Comparison of ENCODE assay signal across 13 mouse cellular contexts in genomic region chr6:84506675-84507074, GRCm38 (mm10).
DNase-seq lines count a peak whose midpoint lies in the region; ATAC-seq and TF ChIP-seq lines count a peak whose summit lies in the region.
"Had no signal": no experiment of that assay in that cellular context is flagged by ENCODE, and none has a peak within 500 bp of the region (broad histone marks: within the 10 kb centered on the region; RNA-seq: fewer than 3 reads in every experiment).

No protein-coding gene starts in this region.

- ATAC-seq in common myeloid progenitor, adult 5-6 weeks (replicated peaks; ENCODE audit: low read depth, poor library complexity, severe bottlenecking): peak; percentile 65; the same call in 1 of the 2 replicates
- no peak for ATAC-seq in inflammation-experienced regulatory T-cells, adult 6 months
- ATAC-seq in forebrain, embryonic 13.5 days: no peak
- ATAC-seq: forebrain, embryonic 14.5 days had no signal

- no peaks in the 10 kb centered on the region for H3K79me2 ChIP-seq in C2C12 (ENCODE audit: control insufficient read depth, insufficient read depth)

- peaks cover 7% of the 10 kb centered on the region for H3K27me3 ChIP-seq in C2C12 (ENCODE audit: control insufficient read depth, insufficient read depth, insufficient read length)
- no peaks in the 10 kb centered on the region for H3K27me3 ChIP-seq in forebrain, embryonic 13.5 days
- H3K27me3 ChIP-seq: stomach, embryonic 15.5 days had no signal

- no peak overlapping the region for H3K9ac ChIP-seq in forebrain, embryonic 13.5 days
- H3K9ac ChIP-seq: stomach, embryonic 15.5 days had no signal

- TF ChIP-seq CTCF in gastrocnemius, adult 2 months (IDR thresholded peaks at IDR 0.05): peak; percentile 44
- peak; percentile 11 for TF ChIP-seq CTCF in left cerebral cortex, adult 2 months (IDR thresholded peaks at IDR 0.05)
- peak; percentile 24 for TF ChIP-seq CTCF in C2C12 (IDR thresholded peaks at IDR 0.05; ENCODE audit: control insufficient read depth, insufficient read depth, insufficient read length)

- no peaks in the 10 kb centered on the region for H3K9me3 ChIP-seq in forebrain, embryonic 13.5 days (replicated peaks)
- H3K9me3 ChIP-seq: stomach, embryonic 15.5 days had no signal

- no peak overlapping the region for H3K27ac ChIP-seq in gastrocnemius, adult 2 months
- no peak overlapping the region for H3K27ac ChIP-seq in left cerebral cortex, adult 2 months
- no peak overlapping the region for H3K27ac ChIP-seq in forebrain, embryonic 13.5 days
- H3K27ac ChIP-seq: stomach, embryonic 15.5 days had no signal

- intact Hi-C loops in gastrocnemius, adult 2 months (cut with DNase I): no loop called here
- intact Hi-C loops in gastrocnemius, postnatal 14 days (cut with DNase I; ENCODE audit: low total_unique reads): no loop called here
- intact Hi-C loops in left cerebral cortex, adult 2 months (cut with DNase I): no loop called here
- intact Hi-C loops in left cerebral cortex, postnatal 25 days (cut with DNase I): no loop called here

- no peak for DNase-seq in gastrocnemius, adult 2 months
- no peak for DNase-seq in gastrocnemius, postnatal 14 days
- DNase-seq in left cerebral cortex, adult 2 months (ENCODE audit: extremely low spot score in 1 of 2, low spot score in 2 of 2): no peak
- DNase-seq in left cerebral cortex, postnatal 25 days (ENCODE audit: low spot score in 2 of 2): no peak
- DNase-seq: cerebellum, postnatal 10 days; gastrocnemius, postnatal 36 days; lung, adult 18-20 months had no signal

- H3ac ChIP-seq in C2C12 (ENCODE audit: control insufficient read depth, insufficient read length, low read depth): no peak overlapping the region

- H3K79me3 ChIP-seq in C2C12 (ENCODE audit: low read depth): no peaks in the 10 kb centered on the region

- WGBS in forebrain, embryonic 13.5 days: 44% methylated on average over 1 of the region's 1 CpGs

- no peak overlapping the region for H3K4me2 ChIP-seq in forebrain, embryonic 13.5 days
- H3K4me2 ChIP-seq: stomach, embryonic 15.5 days had no signal

- H3K36me3 ChIP-seq in C2C12 (ENCODE audit: control insufficient read depth, insufficient read depth): no peaks in the 10 kb centered on the region
- no peaks in the 10 kb centered on the region for H3K36me3 ChIP-seq in forebrain, embryonic 13.5 days (ENCODE audit: poor library complexity, severe bottlenecking)
- H3K36me3 ChIP-seq: stomach, embryonic 15.5 days had no signal

- H3K4me3 ChIP-seq in gastrocnemius, adult 2 months: no peak overlapping the region
- H3K4me3 ChIP-seq in left cerebral cortex, adult 2 months: no peak overlapping the region
- H3K4me3 ChIP-seq in C2C12 (ENCODE audit: insufficient read depth, poor library complexity, severe bottlenecking): no peak overlapping the region
- H3K4me3 ChIP-seq in forebrain, embryonic 13.5 days: no peak overlapping the region
- H3K4me3 ChIP-seq: stomach, embryonic 15.5 days had no signal

- H3K4me1 ChIP-seq in forebrain, embryonic 13.5 days: no peaks in the 10 kb centered on the region
- H3K4me1 ChIP-seq: stomach, embryonic 15.5 days had no signal

TF ChIP-seq in C2C12, 6 proteins besides CTCF, POLR2A, EP300 and RAD21:
- TF ChIP-seq FOSL1 (IDR thresholded peaks at IDR 0.05; ENCODE audit: insufficient read depth, low read length, poor library complexity, severe bottlenecking) (no peak), USF1 (IDR thresholded peaks at IDR 0.05; ENCODE audit: low read depth) (no peak), MYOD1 (IDR thresholded peaks at IDR 0.05; ENCODE audit: control insufficient read depth, insufficient read length, low read depth) (no peak), CEBPB (IDR thresholded peaks at IDR 0.05; ENCODE audit: low read depth) (no peak)
